Mouse (Mus musculus): Measurements from ENCODE around the gene Fstl3. TPM values are rescaled to one million over a fixed set of nuclear protein-coding genes. Genes with fewer than 3 reads are reported as not detected.

Gene Fstl3
- polyA plus RNA-seq, 1 experiment, result 17.0 TPM

DNA sequence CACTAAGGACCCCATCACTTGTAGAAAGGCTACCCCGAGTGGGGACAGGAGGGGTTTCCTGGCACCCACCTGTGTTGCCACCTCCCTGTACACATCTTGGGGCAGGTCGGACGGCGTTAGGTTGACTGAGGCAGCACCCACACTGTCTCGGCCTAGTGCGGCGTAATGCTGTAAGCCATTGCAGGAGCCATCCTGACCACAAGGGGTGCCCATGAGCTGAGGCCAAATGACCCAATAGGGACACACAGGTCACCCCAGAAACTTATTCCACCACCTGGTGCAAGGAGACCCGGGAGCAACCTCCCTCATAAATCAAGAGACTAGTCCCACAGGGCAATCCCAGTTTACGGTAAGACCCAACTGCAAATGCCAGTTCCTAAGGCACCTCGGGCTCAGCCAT, 38.8 kb upstream of the Fstl3 start:
- no peaks in the 10 kb centered on the region for H3K27me3 ChIP-seq (replicated peaks; ENCODE audit: control insufficient read depth, insufficient read depth, low read length)
- peaks cover 6% of the 10 kb centered on the region; the same call in 1 of the 2 replicates for H3K36me3 ChIP-seq (ENCODE audit: control insufficient read depth, insufficient read depth, low read length)
- no peak overlapping the region for H3K27ac ChIP-seq (ENCODE audit: insufficient read depth, low read depth, low read length)
- no peak for TF ChIP-seq POLR2A (IDR thresholded peaks at IDR 0.05; ENCODE audit: low read depth, low read length)
- peak; percentile 69 for TF ChIP-seq CTCF (conservative IDR thresholded peaks at IDR 0.05; ENCODE audit: insufficient read depth, insufficient read length, low read depth, low read length)
- 91% methylated on average over 10 of the region's 10 CpGs for WGBS
- no peak for DNase-seq
- no peak overlapping the region for H3K4me3 ChIP-seq (ENCODE audit: insufficient read depth, low read depth, low read length)
- H3K4me1 ChIP-seq (ENCODE audit: control insufficient read depth, insufficient read depth, low read length), result no peaks in the 10 kb centered on the region

GRCm38 (mm10) chr10:79739234-79739633, 37.8 kb upstream of the Fstl3 start:
- 97% methylated on average over 28 of the region's 28 CpGs for WGBS
- no peak for DNase-seq
- TF ChIP-seq POLR2A (IDR thresholded peaks at IDR 0.05; ENCODE audit: low read depth, low read length) (no peak), CTCF (conservative IDR thresholded peaks at IDR 0.05; ENCODE audit: insufficient read depth, insufficient read length, low read depth, low read length) (no peak)
- H3K4me1 ChIP-seq (ENCODE audit: control insufficient read depth, insufficient read depth, low read length), result no peaks in the 10 kb centered on the region
- H3K36me3 ChIP-seq (ENCODE audit: control insufficient read depth, insufficient read depth, low read length), result peaks cover 6% of the 10 kb centered on the region; the same call in 1 of the 2 replicates
- H3K27ac ChIP-seq (ENCODE audit: insufficient read depth, low read depth, low read length), result no peak overlapping the region
- no peak overlapping the region for H3K4me3 ChIP-seq (ENCODE audit: insufficient read depth, low read depth, low read length)
- no peaks in the 10 kb centered on the region for H3K27me3 ChIP-seq (replicated peaks; ENCODE audit: control insufficient read depth, insufficient read depth, low read length)

DNA sequence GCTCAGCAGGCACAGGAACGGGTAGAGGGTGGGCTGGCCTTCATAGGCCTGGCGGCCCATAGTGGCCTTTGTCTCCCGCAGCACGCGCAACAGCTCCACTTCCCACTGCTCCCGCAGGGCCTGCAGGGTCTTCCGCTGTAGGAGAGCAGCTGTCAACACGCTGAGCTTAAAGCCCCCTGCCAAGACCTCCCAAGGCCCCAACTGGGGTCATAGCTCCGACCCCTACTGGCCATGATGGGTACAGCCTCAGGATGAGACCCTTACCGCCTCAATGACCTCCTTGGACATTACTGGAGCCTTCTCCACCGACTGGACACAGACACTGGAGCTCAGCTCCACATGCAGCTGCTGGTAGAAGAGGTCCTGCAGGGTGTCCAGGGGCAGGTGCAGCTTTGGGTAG, 36.2 kb upstream of the Fstl3 start:
- no peak overlapping the region for H3K27ac ChIP-seq (ENCODE audit: insufficient read depth, low read depth, low read length)
- H3K36me3 ChIP-seq (ENCODE audit: control insufficient read depth, insufficient read depth, low read length), result peaks cover 6% of the 10 kb centered on the region; the same call in 1 of the 2 replicates
- H3K27me3 ChIP-seq (replicated peaks; ENCODE audit: control insufficient read depth, insufficient read depth, low read length), result no peaks in the 10 kb centered on the region
- TF ChIP-seq CTCF (conservative IDR thresholded peaks at IDR 0.05; ENCODE audit: insufficient read depth, insufficient read length, low read depth, low read length) (peak; percentile 17; the same call in 1 of the 2 replicates), POLR2A (IDR thresholded peaks at IDR 0.05; ENCODE audit: low read depth, low read length) (no peak)
- peaks cover 6% of the 10 kb centered on the region; the same call in 1 of the 2 replicates for H3K4me1 ChIP-seq (ENCODE audit: control insufficient read depth, insufficient read depth, low read length)
- H3K4me3 ChIP-seq (ENCODE audit: insufficient read depth, low read depth, low read length), result no peak overlapping the region
- DNase-seq, result no peak
- 84% methylated on average over 11 of the region's 11 CpGs for WGBS

- no peaks in the 10 kb centered on the region for H3K27me3 ChIP-seq (replicated peaks; ENCODE audit: control insufficient read depth, insufficient read depth, low read length)
- no peak overlapping the region for H3K27ac ChIP-seq (ENCODE audit: insufficient read depth, low read depth, low read length)
- H3K36me3 ChIP-seq (ENCODE audit: control insufficient read depth, insufficient read depth, low read length), result peaks cover 5% of the 10 kb centered on the region; the same call in 1 of the 2 replicates
- peaks cover 10% of the 10 kb centered on the region; the same call in 1 of the 2 replicates for H3K4me1 ChIP-seq (ENCODE audit: control insufficient read depth, insufficient read depth, low read length)
- WGBS, result 73% methylated on average over 11 of the region's 11 CpGs
- no peak for DNase-seq
- TF ChIP-seq CTCF (conservative IDR thresholded peaks at IDR 0.05; ENCODE audit: insufficient read depth, insufficient read length, low read depth, low read length) (no peak), POLR2A (IDR thresholded peaks at IDR 0.05; ENCODE audit: low read depth, low read length) (no peak)
- H3K4me3 ChIP-seq (ENCODE audit: insufficient read depth, low read depth, low read length), result no peak overlapping the region
Measured at GRCm38 (mm10) chr10:79743161-79743560, 33.9 kb upstream of the Fstl3 start.

DNA sequence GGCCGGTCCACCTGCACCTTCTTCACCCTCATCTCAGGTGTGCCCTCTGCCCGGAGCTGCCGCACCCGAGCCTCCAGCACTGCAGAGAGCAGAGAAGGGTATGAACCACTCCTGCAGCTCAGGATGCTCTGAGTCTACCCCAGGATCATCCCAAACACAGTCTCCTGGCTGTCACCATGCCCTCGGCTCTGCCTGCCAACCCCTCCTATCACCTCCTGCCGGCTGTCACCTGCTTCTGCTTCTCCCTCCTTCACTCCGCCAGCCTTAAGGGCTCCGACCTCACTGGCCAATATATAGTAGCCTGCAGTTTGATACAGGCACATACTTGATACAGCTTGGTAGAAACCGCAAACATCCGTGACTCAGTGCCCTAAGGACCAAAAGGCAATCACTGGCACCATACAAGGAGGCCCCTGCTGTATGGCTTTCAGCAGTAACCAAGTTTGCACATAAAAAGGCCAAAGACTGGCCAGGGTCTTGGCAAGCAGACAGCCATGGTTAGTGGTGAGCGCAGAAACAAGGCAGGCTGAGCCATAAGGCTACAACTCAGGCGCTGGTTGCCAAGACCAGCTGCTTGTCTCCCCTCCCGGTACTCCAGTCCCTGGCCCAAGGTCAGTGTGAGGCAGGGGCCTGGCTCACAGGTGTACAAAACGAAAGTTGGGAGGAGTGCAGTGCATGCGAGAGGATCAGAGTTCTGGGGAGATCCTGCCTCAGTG, 33.3 kb upstream of the Fstl3 start:
- no peak for DNase-seq
- Histone ChIP-seq H3K4me3 (ENCODE audit: insufficient read depth, low read depth, low read length) (no peak overlapping the region), H3K27me3 (replicated peaks; ENCODE audit: control insufficient read depth, insufficient read depth, low read length) (no peaks in the 10 kb centered on the region), H3K36me3 (ENCODE audit: control insufficient read depth, insufficient read depth, low read length) (peaks cover 4% of the 10 kb centered on the region; the same call in 1 of the 2 replicates), H3K27ac (ENCODE audit: insufficient read depth, low read depth, low read length) (no peak overlapping the region), H3K4me1 (ENCODE audit: control insufficient read depth, insufficient read depth, low read length) (peaks cover 10% of the 10 kb centered on the region; the same call in 1 of the 2 replicates)
- 94% methylated on average over 15 of the region's 15 CpGs for WGBS
- no peak for TF ChIP-seq CTCF (conservative IDR thresholded peaks at IDR 0.05; ENCODE audit: insufficient read depth, insufficient read length, low read depth, low read length)
- no peak for TF ChIP-seq POLR2A (IDR thresholded peaks at IDR 0.05; ENCODE audit: low read depth, low read length)

GRCm38 (mm10) chr10:79745411-79745810, 31.7 kb upstream of the Fstl3 start:
- Histone ChIP-seq H3K27me3 (replicated peaks; ENCODE audit: control insufficient read depth, insufficient read depth, low read length) (no peaks in the 10 kb centered on the region), H3K27ac (ENCODE audit: insufficient read depth, low read depth, low read length) (no peak overlapping the region), H3K36me3 (ENCODE audit: control insufficient read depth, insufficient read depth, low read length) (peaks cover 2% of the 10 kb centered on the region; the same call in 1 of the 2 replicates), H3K4me1 (ENCODE audit: control insufficient read depth, insufficient read depth, low read length) (peaks cover 10% of the 10 kb centered on the region; the same call in 1 of the 2 replicates), H3K4me3 (ENCODE audit: insufficient read depth, low read depth, low read length) (peak overlapping the region; percentile 15; the same call in 1 of the 2 replicates)
- DNase-seq, result peak; percentile 53
- TF ChIP-seq POLR2A (IDR thresholded peaks at IDR 0.05; ENCODE audit: low read depth, low read length) (no peak), CTCF (conservative IDR thresholded peaks at IDR 0.05; ENCODE audit: insufficient read depth, insufficient read length, low read depth, low read length) (no peak)
- 55% methylated on average over 3 of the region's 3 CpGs for WGBS

All from kidney, adult 2 months (tissue).